Mouse (Mus musculus): ENCODE measurements around the gene Zfp760. TPM values are rescaled to one million over a fixed set of nuclear protein-coding genes. Genes with fewer than 3 reads are reported as not detected.
"Not testable (repeated sequence)": the region's sequence is repeated elsewhere in the genome, so short reads cannot be mapped to it uniquely, and the experiment has no call there.

The Zfp760 gene
- 0.02 and 0.03 TPM in 2 replicates for polyA plus RNA-seq (2012)

- H3K4me1 ChIP-seq (ENCODE audit: control insufficient read depth), result peaks cover 63% of the 10 kb centered on the region
- no peaks in the 10 kb centered on the region for H3K27me3 ChIP-seq (ENCODE audit: control insufficient read depth)
- no peak for TF ChIP-seq TAL1 (IDR thresholded peaks at IDR 0.05; ENCODE audit: low read length)
- no peak for TF ChIP-seq GATA1 (IDR thresholded peaks at IDR 0.05; ENCODE audit: low read length)
- peaks cover 26% of the 10 kb centered on the region for H3K36me3 ChIP-seq (ENCODE audit: control insufficient read depth)
- no peaks in the 10 kb centered on the region for H3K9me3 ChIP-seq (ENCODE audit: control insufficient read depth, low read length)
- H3K4me3 ChIP-seq (replicated peaks), result peak within 1 kb of the TSS; percentile 66
These were observed at the start of gene Zfp760 for GRCm38 (mm10) chr17:21707343-21707996. Zfp760 (plus strand) TSS chr17:21707741.

DNA sequence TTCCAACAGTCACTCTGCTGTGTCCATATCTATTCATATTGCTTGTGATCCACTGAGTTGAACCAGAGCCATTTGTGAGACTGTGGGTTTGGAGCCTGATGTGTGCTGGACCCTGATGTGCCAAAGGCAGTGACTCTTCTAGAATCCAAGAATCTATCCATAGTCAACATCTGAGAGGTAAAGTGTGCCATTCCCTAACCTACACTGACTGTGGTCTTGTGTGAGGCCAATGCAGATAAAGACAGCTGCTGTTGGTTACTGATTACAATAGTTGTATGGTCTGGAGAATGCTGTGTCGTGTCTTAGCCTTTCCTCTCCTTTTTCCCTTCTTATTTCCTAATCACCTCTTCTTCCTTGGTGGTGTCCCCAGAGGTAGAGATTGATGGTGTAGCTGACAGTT, 28.7 kb upstream of the Zfp760 start:
- Histone ChIP-seq H3K4me3 (replicated peaks) (peak overlapping the region; percentile 67), H3K4me1 (ENCODE audit: control insufficient read depth) (peaks cover 33% of the 10 kb centered on the region), H3K36me3 (ENCODE audit: control insufficient read depth) (peaks cover 11% of the 10 kb centered on the region)
- not testable (repeated sequence) for H3K27me3 ChIP-seq (ENCODE audit: control insufficient read depth); H3K9me3 ChIP-seq (ENCODE audit: control insufficient read depth, low read length)
- TF ChIP-seq TAL1 (IDR thresholded peaks at IDR 0.05; ENCODE audit: low read length), result peak; percentile 72
- peak; percentile 75 for TF ChIP-seq GATA1 (IDR thresholded peaks at IDR 0.05; ENCODE audit: low read length)

DNA sequence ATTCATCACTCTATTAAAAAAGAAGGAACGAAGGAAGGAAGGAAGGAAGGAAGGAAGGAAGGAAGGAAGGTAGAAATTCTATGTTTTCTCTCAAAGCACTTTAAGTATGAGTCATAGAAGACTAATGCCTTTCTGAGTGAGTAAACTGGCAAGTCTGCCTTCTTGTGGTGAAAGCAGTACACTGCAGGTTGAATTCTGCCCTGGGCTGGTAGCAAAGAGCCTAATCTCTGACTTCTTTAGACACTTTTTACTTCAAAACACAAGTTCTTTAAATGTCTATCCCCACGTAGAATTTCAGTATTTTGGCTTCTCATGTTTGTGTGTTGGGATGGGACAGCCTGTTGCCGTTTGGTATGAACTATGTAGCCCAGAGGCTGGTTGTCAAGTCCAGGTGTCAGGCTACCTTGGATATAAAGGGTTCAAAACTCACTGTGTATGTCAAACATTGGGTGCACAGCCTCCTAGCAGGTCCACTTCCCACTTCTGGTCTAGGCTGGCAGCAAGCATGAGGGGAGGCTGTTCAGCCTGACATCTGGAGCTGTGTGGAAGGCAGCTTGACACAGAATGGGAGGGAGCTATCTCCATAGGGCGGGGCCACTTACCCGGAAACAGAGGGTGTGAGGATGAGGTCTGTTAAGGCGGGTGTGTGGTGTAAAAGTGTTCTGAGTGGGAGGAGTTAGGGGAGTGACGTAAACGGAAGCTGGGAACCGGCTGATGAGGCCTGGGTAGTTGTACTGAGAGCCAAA, 28.1 kb upstream of the Zfp760 start:
- no peaks in the 10 kb centered on the region for H3K27me3 ChIP-seq (ENCODE audit: control insufficient read depth)
- H3K36me3 ChIP-seq (ENCODE audit: control insufficient read depth), result peaks cover 15% of the 10 kb centered on the region
- no peaks in the 10 kb centered on the region for H3K9me3 ChIP-seq (ENCODE audit: control insufficient read depth, low read length)
- H3K4me3 ChIP-seq (replicated peaks), result peak overlapping the region; percentile 67
- TF ChIP-seq GATA1 (IDR thresholded peaks at IDR 0.05; ENCODE audit: low read length) (no peak), TAL1 (IDR thresholded peaks at IDR 0.05; ENCODE audit: low read length) (no peak)
- peaks cover 37% of the 10 kb centered on the region for H3K4me1 ChIP-seq (ENCODE audit: control insufficient read depth)

DNA sequence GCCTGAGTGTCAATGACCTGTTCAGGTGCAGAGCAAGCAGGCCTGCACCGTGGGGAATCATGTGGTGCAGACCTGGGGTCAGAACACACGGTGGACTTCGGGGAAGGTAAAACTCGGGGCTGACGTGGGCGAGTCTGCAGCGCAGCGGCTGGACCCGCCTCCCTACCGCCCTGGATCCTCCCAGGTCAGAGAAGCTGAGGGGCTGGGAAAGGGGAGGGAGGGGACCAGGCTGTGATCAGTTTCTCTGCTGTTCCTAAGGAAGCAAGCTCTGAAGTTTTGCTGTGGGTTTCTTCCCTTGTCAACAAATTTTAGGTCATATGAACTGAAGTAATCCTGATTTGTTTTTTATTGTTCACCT, 27.5 kb upstream of the Zfp760 start:
- not testable (repeated sequence) for H3K9me3 ChIP-seq (ENCODE audit: control insufficient read depth, low read length); H3K27me3 ChIP-seq (ENCODE audit: control insufficient read depth)
- peaks cover 41% of the 10 kb centered on the region for H3K4me1 ChIP-seq (ENCODE audit: control insufficient read depth)
- H3K4me3 ChIP-seq (replicated peaks), result peak overlapping the region; percentile 67
- H3K36me3 ChIP-seq (ENCODE audit: control insufficient read depth), result peaks cover 21% of the 10 kb centered on the region

- Histone ChIP-seq H3K9me3 (ENCODE audit: control insufficient read depth, low read length) (no peaks in the 10 kb centered on the region), H3K36me3 (ENCODE audit: control insufficient read depth) (peaks cover 59% of the 10 kb centered on the region), H3K4me1 (ENCODE audit: control insufficient read depth) (peaks cover 5% of the 10 kb centered on the region), H3K27me3 (ENCODE audit: control insufficient read depth) (no peaks in the 10 kb centered on the region), H3K4me3 (replicated peaks) (no peak within 1 kb of the TSS)
- TF ChIP-seq GATA1 (IDR thresholded peaks at IDR 0.05; ENCODE audit: low read length), result no peak
- TF ChIP-seq TAL1 (IDR thresholded peaks at IDR 0.05; ENCODE audit: low read length), result no peak
These were observed 16.0 kb upstream of the Zfp760 start, which contains the start of gene Gm10226 for GRCm38 (mm10) chr17:21691560-21691959. Gm10226 (plus strand) TSS chr17:21691860.

DNA sequence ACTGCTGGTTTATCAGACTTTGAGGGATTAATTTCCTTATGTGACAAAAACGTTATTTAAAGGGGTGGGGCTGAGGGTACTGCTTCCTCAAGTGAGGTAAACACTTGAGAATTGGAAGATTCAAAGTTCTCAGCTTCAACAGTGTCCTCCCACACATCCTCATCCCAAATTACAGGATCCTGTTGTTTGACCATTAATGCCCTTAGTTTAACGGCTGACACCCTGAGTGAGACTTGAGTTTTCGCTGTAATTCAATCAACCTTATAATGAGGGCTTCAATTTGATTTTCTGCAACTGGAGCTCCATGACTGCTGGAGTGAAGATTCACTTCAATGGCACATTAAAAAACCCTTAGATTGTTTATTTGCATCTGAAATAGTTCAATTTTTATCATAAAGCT, 14.2 kb upstream of the Zfp760 start:
- Histone ChIP-seq H3K4me1 (ENCODE audit: control insufficient read depth) (peaks cover 5% of the 10 kb centered on the region), H3K4me3 (replicated peaks) (no peak overlapping the region), H3K9me3 (ENCODE audit: control insufficient read depth, low read length) (no peaks in the 10 kb centered on the region), H3K36me3 (ENCODE audit: control insufficient read depth) (peaks cover 46% of the 10 kb centered on the region), H3K27me3 (ENCODE audit: control insufficient read depth) (no peaks in the 10 kb centered on the region)
- TF ChIP-seq TAL1 (IDR thresholded peaks at IDR 0.05; ENCODE audit: low read length) (no peak), GATA1 (IDR thresholded peaks at IDR 0.05; ENCODE audit: low read length) (no peak)

DNA sequence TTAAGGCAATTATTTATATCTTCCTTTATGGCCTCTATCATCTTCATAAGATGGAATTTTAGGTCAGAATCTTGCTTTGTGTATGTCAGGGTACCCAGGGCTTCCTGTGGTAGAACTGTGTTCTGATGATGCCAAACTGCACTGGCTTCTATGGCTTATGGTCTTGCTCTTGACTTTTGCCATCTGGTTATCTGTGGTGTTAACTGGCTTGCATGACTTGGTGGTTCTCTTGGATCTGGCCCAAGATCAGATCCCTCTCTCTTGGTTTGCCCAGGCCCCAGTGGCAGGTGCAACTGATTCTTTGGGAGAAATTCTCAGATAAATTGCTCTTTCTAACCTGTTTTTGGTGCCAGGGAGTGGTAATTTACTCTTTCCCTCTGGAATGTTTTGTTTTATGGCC, 11.5 kb upstream of the Zfp760 start:
- Histone ChIP-seq H3K4me1 (ENCODE audit: control insufficient read depth) (peaks cover 13% of the 10 kb centered on the region), H3K4me3 (replicated peaks) (no peak overlapping the region)
- TF ChIP-seq TAL1 (IDR thresholded peaks at IDR 0.05; ENCODE audit: low read length) (no peak), GATA1 (IDR thresholded peaks at IDR 0.05; ENCODE audit: low read length) (no peak)

GRCm38 (mm10) chr17:21702281-21703240, 5.0 kb upstream of the Zfp760 start:
- Histone ChIP-seq H3K9me3 (ENCODE audit: control insufficient read depth, low read length) (no peaks in the 10 kb centered on the region), H3K4me3 (replicated peaks) (peak overlapping the region; percentile 48), H3K27me3 (ENCODE audit: control insufficient read depth) (no peaks in the 10 kb centered on the region), H3K4me1 (ENCODE audit: control insufficient read depth) (peaks cover 61% of the 10 kb centered on the region), H3K36me3 (ENCODE audit: control insufficient read depth) (no peaks in the 10 kb centered on the region)
- TF ChIP-seq GATA1 (IDR thresholded peaks at IDR 0.05; ENCODE audit: low read length) (peak; percentile 75), TAL1 (IDR thresholded peaks at IDR 0.05; ENCODE audit: low read length) (peak; percentile 84)

More for the DNA sequence above, 11.5 kb upstream of the Zfp760 start:
- no peaks in the 10 kb centered on the region for H3K9me3 ChIP-seq (ENCODE audit: control insufficient read depth, low read length)
- peaks cover 19% of the 10 kb centered on the region for H3K36me3 ChIP-seq (ENCODE audit: control insufficient read depth)
- no peaks in the 10 kb centered on the region for H3K27me3 ChIP-seq (ENCODE audit: control insufficient read depth)

DNA sequence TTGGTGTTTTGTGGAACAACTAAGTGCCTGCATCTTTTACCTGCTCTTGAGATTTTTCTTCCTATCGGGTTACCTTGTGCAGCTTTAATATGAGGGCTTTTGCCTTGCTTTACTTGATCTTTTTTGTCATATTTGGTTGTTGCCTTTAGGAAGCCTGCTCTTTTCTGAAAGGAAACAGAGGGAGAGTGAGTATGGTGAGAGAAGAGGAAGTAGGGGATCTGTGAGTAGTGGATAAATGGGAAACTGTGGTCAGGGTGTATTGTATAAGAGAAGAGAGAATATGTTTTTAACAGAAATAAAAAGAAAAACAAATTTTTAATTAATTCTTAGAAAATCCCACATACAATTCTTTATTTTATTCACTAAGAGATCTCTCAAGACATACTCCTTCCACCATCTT, 4.1 kb upstream of the Zfp760 start:
- H3K36me3 ChIP-seq (ENCODE audit: control insufficient read depth), result no peaks in the 10 kb centered on the region
- no peaks in the 10 kb centered on the region for H3K27me3 ChIP-seq (ENCODE audit: control insufficient read depth)
- no peak for TF ChIP-seq TAL1 (IDR thresholded peaks at IDR 0.05; ENCODE audit: low read length)
- no peak for TF ChIP-seq GATA1 (IDR thresholded peaks at IDR 0.05; ENCODE audit: low read length)
- peaks cover 67% of the 10 kb centered on the region for H3K4me1 ChIP-seq (ENCODE audit: control insufficient read depth)
- no peak overlapping the region for H3K4me3 ChIP-seq (replicated peaks)
- no peaks in the 10 kb centered on the region for H3K9me3 ChIP-seq (ENCODE audit: control insufficient read depth, low read length)
